Mouse (Mus musculus) lung, postnatal 0 days (tissue): Measurements from ENCODE around the gene Trnau1ap.

Source experiments
- CTCF ChIP-seq: IDR thresholded peaks from 2 replicates; pipeline ENCODE4 v1.5.1; 2016; ENCODE audit warnings: antibody characterized with exemption, mild to moderate bottlenecking
- EP300 ChIP-seq: IDR thresholded peaks from 2 replicates; pipeline ENCODE4 v1.6.1; 2016; ENCODE audit warnings: antibody characterized with exemption, mild to moderate bottlenecking, control low read depth

DNA sequence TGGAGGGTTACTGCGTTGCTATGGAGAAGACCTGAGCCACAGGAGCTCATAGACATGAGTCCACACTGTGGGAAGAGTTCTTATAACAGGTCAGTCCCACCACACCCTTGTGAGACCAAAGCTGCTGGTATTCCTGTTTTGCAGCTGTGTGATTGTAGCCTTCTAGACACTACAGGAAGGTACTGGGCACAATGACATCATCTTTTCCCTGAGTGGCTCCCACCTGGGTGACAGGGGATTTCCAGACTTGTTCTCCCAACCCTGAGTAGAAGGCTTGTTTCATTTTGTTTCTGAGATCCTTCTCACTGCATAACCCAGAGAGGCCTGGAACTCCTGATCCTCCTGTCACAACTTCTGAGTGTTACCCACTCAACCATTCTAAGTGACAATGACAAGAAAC, 29.5 kb downstream of the Trnau1ap start:
- TF ChIP-seq CTCF, result no peak
- no peak for TF ChIP-seq EP300
